Mouse (Mus musculus): ENCODE measurements around the gene Ehd2. TPM values are rescaled to one million over a fixed set of nuclear protein-coding genes. Genes with fewer than 3 reads are reported as not detected.

Gene Ehd2
- total RNA-seq (2021), result 1 to 10 TPM; 7.1 to 7.5 TPM

DNA sequence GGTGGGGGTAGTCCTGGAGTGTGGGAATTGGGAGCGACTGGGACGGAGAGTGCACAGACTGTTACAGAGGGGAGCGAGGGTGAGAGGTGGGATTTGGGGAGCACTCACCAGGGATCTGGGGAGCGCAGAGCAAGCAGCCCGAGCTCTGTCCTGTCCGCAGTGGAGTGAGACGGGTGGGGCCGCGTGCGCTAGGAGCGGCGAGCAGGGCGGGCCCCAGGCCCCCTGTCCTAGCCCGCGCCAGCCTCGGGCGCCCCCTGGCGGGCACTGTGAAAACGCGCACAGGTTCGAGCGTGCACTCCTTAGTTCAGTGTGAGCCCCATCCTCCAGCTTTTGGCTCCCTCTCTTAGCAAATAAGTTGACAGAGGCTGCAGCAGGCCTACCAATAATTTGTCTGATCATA is at the start of gene Ehd2:
TSS of gene Ehd2 (minus strand) at position 256 of the 400 bp plus-strand sequence.
- DNase-seq (ENCODE audit: extremely low spot score in 1 of 2, low spot score in 2 of 2), result peak in 1 of 2 experiments; percentile 80
- intact Hi-C loops (cut with DNase I), result no loop called here

DNA sequence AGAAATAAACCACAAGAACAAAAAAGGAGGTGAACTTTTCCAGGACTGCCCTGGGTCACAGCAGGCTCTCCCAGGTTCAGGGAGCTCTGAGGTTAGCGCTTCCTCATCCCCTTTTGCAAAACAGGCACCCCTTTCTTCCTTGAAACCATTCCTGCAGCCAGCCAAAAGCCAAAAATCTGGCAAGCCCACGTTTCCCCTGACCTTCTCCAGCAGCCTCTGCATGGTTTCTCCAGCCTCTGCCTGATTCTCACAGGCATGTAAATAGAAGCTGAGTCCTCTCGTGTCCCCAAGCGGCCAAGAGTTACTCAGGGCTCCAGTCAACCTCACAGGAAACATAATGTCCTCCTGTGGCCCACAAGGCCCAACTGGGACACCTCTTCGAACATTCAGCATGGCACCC is 48.0 kb upstream of the Ehd2 start:
- no peak for DNase-seq (ENCODE audit: extremely low spot score in 1 of 2, low spot score in 2 of 2)
- intact Hi-C loops (cut with DNase I), result no loop called here

DNA sequence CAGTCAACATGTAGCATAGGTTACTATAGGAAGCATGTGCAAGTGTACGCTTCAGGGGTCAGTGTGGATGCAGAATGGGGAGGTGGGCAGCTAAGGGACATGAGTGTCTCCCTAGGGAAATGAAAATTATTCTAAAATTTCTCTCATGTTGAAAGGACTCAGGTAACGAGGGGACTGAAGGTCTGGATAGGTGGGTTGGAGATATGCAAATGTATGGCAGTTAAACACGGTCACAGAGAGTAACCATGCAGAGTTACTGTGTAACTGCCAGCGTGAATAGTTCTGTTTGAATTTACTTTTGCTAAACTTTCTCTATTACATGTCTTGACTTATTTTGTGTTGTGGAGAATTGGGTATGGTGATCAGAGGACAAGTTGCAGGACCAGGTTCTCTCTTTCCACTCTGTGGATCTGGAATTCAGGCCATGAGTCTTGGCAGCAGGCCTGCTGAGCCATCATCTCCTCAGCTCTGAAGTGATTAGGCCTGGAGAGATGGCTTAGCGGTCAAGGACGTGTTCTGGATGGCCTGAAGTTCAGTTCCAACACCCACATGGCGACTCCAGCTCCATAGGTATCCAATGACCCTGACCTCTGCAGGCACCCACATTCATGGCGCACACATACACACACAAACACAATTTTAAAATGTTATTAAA is 47.3 kb upstream of the Ehd2 start:
- DNase-seq (ENCODE audit: extremely low spot score in 1 of 2, low spot score in 2 of 2), result no peak
- intact Hi-C loops (cut with DNase I), result no loop called here

DNA sequence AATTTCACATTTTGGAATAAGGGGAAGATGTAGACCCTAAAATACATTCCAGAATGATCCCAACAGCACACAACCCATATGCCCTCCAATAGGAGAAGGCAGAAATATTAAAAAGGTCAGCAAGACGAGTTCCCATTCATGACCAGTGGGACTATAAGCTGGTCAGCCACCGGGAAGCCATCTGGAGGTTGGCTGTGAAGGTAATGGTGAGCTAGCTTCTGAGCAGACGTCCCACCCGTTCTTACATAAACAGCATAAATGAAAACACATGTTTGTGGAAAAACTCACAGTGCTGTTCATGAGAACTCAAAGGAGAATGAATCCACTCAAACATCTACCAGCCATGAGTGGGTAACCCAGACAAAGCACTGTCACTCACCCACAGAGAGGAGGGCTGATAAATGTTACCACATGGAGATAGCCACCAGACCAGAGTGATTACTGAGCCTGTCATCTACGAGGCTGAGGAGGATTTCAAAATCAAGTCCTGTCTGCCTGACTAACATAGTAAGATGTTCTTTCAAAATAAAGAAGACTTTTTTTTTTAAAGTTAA is 46.4 kb upstream of the Ehd2 start:
- no peak for DNase-seq (ENCODE audit: extremely low spot score in 1 of 2, low spot score in 2 of 2)
- intact Hi-C loops (cut with DNase I), result no loop called here

DNA sequence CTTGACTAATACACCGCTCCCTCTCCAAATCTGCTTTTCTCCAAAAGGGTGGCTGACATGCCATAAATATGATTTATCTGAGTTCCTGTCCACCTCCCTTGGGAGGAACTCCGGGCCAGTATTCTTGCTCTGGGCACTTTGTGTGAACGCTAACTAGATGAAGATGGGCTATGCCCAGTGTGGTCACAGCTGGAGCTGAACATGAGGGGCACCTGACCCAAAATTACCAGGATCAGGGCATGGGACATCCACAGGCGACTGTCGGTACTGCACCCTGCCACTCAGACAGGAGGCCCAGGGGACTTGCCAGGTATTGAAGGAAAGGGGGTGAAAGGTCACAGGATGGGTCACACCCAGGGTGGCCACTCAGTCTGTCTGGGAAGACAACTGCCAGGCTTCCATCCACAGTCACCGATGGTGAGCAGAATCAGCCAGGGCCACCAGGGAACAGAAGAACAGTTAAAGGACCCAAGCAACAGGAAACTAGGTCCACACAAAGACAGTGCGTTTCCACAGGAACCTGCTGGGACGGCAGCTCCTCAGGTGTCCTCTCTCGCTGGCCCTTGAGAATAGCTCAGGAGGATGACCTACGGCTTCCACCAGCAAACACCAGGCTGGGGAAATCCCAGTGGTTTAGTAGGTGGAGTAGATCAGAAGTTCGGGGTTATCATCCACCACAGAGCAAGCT is 45.4 kb upstream of the Ehd2 start:
- intact Hi-C loops (cut with DNase I), result no loop called here
- DNase-seq (ENCODE audit: extremely low spot score in 1 of 2, low spot score in 2 of 2), result peak in 1 of 2 experiments; percentile 52

DNA sequence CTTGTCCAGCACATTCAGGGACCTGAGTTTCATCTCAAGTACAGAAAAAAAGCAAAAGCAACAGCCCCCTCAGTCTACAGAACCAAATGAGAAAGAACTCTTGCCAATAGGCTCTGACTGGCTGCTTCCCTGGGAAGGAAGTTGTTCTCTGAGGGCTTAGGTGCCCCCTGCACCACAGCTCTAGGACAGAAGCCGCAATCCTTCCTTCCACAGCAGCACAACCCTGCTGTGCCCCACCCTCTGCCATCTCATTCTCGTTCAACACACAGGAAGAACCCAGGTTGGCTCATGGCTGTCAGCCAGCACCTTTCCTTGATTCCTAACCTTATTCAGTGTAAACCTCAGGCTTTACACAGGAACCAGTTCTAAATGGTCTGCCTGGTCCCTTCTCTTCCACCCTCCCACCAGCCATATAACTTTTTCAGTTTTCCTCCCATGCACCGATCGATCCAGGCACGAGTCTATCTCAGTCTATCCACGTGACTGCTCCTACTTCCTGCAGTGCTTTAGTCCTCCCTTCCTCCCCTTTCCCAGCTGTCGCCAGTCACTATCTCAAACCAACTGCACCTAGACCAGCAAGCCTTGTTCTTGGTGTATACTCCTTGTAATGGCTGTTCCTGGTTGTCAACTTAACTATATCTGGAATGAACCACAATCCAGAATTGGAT is 44.2 kb upstream of the Ehd2 start:
- DNase-seq (ENCODE audit: extremely low spot score in 1 of 2, low spot score in 2 of 2), result no peak

DNA sequence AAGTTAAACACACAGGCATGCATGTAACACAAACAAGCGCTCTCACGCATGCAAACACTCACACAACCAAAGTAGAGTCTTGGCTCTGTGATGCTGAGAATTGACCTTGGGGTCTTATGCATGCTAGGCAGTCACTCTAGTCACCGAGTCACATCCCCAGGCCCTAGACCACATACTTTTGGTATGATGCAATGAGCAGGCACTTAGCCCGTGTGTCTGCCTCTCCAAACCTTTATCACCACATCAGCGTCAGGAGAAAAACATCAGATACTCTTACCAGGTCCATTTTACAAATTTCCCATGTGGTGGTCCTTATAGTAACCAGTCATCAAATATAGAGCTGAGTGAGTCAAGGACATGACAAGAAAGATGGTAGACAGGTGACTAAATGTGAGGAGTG is 43.3 kb upstream of the Ehd2 start:
- no peak for DNase-seq (ENCODE audit: extremely low spot score in 1 of 2, low spot score in 2 of 2)
- intact Hi-C loops (cut with DNase I), result no loop called here

More for the DNA sequence above, 44.2 kb upstream of the Ehd2 start:
- intact Hi-C loops (cut with DNase I), result no loop called here

DNA sequence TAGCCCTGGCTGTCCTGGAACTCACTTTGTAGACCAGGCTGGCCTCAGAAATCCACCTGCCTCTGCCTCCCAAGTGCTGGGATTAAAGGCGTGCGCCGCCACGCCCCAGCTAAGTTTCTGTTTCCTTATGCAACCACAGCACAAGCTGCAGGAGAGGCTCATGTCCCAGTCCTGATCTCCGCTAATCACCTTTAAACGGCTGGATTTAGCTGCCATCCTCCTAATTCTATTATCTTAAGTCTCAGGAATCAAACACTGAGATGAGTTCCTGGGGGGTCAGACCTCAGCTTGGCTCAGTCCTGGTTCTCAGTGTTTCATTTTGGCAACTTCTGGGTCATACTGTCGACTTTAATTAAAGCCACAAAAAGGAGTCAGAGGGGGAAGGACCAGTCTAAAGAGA is 42.3 kb upstream of the Ehd2 start:
- no peak for DNase-seq (ENCODE audit: extremely low spot score in 1 of 2, low spot score in 2 of 2)
- intact Hi-C loops (cut with DNase I), result no loop called here

DNA sequence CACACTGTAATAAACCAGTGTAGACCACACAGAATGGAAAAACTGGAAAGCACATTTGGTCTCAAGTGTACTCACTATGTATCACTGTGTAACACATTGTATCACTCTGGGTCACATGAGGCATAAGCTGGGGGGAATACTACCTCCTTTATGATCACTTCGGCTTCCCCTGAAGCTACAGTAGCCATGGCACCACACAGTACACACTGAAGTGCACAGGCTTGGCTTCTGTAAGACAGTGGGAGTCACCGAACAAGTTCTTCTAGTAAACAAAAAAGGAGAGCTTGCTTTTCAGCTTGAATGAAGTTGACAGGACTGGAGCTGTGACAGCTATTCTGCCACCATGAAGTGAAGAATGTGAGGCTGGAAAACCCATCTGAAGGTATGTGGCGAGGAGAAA is 37.7 kb upstream of the Ehd2 start:
- DNase-seq (ENCODE audit: extremely low spot score in 1 of 2, low spot score in 2 of 2), result no peak
- intact Hi-C loops (cut with DNase I), result no loop called here

DNA sequence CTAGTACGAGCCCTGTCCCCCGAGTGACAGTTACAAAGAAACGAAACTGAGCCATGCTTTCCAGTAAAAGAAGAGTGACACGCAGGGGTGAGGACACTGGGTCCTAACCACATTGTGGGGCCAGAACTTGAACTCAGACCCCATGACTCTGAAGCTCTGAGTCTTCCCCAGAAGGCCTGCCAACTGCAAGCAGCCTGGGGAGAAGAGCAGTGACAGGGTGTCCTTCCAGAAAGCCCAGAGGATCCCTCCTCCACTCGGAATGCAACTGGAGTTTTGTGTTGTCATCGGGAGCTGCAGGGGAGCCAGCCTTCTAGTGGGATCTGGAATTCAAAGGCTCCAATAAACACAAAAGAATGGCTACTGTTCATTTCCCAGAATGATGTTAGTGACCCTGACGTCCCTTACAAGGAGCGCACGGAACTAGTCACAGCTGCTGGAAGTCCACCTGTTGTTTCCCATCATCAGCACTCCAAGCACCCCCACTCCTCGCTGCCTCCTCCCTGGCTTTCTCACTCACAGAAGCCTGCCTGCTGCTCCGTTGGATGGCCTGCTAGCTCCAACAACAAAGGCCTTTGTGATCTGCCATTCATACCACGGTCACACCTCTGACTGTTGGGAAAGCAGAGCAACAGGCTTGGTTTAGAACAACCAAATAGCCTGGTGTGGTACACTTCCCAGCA is 37.0 kb upstream of the Ehd2 start:
- intact Hi-C loops (cut with DNase I), result no loop called here
- no peak for DNase-seq (ENCODE audit: extremely low spot score in 1 of 2, low spot score in 2 of 2)

DNA sequence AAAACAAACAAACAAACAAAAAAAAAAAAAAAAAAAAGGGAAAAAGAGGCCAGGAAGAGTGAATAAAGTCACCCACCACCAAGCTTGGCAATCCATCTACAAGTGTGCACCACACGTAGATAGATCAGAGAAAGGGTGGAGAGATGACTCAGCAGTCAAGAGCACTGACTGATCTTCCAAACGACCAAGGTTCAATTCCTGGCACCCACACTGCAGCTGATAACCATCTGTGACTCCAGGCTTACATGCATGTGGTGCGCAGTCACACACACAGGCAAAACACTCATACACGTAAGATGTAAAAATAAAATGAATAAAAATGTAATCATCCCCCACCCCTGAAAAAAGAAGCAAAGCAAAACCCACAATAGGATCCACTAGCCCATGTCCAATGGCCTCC is 35.7 kb upstream of the Ehd2 start:
- DNase-seq (ENCODE audit: extremely low spot score in 1 of 2, low spot score in 2 of 2), result no peak
- intact Hi-C loops (cut with DNase I), result no loop called here

DNA sequence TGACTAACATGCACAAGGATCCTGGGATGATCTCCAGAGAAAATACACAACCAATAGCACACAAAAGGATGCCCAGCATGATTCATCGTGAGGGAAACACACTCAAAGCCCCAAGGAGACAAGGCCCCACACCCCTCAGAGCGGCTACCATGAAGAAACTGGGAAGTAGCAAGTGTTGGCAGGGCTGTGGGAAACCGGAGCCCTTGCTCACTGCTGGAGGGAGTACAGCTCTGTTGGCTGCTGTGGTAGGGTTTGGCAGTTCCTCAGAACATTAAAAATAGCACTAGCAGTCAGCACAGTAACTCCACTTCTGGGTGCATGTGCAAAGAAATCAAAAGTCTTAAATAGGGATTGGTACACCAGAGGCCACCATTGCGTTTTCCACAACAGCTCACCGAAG is 34.8 kb upstream of the Ehd2 start:
- DNase-seq (ENCODE audit: extremely low spot score in 1 of 2, low spot score in 2 of 2), result peak; percentile 73 to 81
- intact Hi-C loops (cut with DNase I), result no loop called here

DNA sequence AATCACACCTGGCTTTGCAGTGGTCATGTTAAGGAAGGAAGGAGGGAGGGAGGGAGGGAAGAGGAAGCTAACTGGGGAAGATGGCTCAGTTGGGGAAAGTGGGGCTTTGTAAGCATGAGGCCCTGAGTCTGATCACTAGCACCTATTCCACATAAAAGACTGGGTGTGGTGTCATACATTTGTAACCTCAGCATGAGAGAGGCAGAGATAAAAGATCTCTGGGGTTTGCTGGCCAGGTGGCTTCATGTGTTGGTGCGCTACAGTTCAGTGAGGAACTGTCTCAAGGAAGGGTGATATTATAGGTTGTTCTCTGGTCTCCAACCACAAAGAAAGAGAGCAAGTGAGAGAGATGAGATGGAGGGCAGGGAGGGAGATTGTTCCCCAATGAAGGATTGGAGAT is 34.3 kb upstream of the Ehd2 start:
- no peak for DNase-seq (ENCODE audit: extremely low spot score in 1 of 2, low spot score in 2 of 2)
- intact Hi-C loops (cut with DNase I), result no loop called here

DNA sequence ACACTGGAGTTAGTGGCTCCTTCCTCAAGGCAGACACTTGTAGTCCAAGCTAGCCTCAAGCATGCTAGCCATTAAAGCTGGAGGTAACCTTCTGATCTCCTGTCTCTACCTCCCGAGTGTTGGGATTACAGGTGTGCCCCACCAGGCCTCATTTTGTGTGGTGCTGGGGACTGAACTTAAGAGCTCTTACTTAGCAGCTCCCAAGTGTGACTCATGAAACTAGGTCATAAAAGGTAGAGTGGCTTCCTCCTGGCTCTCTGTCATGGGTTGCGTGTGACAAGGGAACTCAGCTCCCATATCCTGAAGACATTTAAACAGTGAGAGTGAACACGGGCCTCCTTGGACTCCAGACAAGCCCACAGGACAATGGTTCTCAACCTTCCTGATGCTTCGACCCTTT is 26.4 kb upstream of the Ehd2 start:
- intact Hi-C loops (cut with DNase I), result no loop called here

DNA sequence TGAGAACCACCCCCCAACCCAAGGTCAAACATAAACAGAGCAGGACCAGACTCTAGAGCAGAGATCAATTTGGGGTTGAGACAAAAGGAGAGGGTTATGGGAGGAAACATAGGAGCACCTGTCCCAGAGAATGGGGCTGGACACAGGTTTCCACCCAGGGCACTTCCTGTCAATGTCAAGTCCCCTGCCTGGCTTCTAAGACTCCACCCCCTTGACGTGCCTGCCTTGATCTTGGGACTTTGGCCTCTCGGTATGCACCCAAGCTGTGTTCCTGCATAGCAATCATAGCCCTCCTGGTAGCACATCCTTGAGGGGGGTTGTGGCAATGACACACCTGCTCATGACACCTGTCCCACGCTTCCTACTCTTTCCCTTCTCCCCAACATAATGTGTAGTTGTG is 25.8 kb upstream of the Ehd2 start:
- no peak for DNase-seq (ENCODE audit: extremely low spot score in 1 of 2, low spot score in 2 of 2)

More for the DNA sequence above, 26.4 kb upstream of the Ehd2 start:
- no peak for DNase-seq (ENCODE audit: extremely low spot score in 1 of 2, low spot score in 2 of 2)

DNA sequence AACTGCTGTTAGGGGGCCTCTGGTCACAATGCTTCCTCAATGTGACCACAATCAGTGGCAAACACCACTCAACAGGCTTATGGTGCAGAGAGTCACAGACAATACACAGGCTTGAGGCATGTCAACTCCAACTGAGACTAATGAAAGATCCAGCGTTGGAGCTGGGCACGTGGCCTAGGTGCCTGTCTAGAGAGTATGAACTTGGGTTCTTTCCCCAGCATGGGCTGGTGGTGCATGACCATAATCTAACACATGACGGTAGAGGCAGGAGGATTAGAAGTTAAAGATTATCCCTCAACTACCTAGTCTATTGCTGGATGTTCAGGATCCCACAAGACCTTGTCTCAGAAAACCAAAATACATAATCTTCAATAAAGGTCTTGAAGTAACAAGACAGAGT is 24.4 kb upstream of the Ehd2 start:
- DNase-seq (ENCODE audit: extremely low spot score in 1 of 2, low spot score in 2 of 2), result no peak
- intact Hi-C loops (cut with DNase I), result loop anchor here (2.0 kb wide), 1 partner anchor 29 kb away; no protein-coding TSS in a partner anchor

More for the DNA sequence above, 25.8 kb upstream of the Ehd2 start:
- intact Hi-C loops (cut with DNase I), result no loop called here

DNA sequence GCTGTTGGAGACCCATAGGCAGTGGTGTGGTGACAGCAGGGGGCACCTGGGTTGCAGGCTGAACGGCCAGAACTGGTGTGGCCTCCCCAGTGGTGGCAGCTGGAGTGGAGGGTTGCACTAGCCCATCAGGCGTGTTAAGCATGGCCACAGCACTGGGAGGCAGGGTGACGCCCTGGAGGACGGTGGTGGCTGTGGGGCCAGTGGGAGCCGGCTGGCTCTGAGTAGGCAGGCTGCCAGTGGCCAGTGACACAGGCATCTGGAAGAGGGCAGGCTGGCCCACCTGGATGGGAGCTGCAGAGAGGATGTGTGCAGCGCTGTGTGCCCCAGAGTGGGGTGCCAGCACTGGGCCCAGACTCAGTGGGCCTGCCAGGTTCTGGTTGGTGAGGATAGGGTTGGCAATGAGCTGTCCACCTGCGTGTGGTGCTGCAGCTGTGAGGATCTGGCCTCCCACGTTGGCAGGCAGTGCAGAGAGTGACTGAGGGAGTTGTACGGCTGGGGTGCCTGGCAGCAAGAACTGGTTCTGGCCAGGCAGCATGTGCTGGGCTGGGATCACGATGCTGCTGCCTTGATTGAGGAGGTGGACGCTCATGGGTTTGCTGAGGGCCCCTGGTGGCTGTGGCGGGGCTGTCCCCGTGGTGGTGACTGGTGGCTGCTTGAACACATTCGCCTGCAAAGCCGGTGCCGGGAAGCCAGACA is 20.4 kb upstream of the Ehd2 start:
- DNase-seq (ENCODE audit: extremely low spot score in 1 of 2, low spot score in 2 of 2), result no peak
- intact Hi-C loops (cut with DNase I), result no loop called here

DNA sequence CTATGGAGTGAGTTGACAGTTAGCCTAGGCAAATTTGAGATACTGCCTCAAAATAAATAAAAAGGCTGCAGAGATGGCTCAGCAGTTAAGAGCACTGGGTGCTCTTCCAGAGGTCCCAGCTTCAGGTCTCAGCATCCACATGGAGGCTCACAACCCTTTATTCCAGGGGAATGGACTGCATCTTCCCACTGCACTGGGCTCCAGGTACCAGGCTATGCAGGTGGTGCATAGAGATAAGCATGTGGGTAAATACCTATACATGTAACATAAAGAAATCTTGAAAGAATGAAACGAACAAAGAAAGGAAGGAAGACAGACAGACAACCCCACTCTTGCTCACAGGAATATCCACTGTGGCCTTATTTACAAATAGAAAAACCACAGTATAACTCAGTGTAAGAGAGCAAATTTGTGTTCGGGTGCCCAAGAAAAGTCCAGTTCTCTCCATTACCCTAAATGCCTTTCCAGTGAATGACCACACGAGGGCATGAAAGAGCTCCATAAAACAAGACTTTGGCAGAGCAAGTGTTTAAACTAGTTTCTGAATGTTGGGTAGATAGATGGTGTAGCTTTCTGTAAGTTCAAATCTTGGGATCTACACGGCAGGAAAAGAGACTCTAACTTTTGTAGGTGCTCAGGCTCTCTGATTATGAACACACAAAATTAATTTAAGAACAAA is 15.5 kb upstream of the Ehd2 start:
- no peak for DNase-seq (ENCODE audit: extremely low spot score in 1 of 2, low spot score in 2 of 2)

More for the DNA sequence above, 15.5 kb upstream of the Ehd2 start:
- intact Hi-C loops (cut with DNase I), result loop anchor here (2.0 kb wide), 1 partner anchor 64 kb away; the partner anchor contains the start of gene Bicra

Data from left cerebral cortex, postnatal 10 days (tissue).